Mouse (Mus musculus): ENCODE data around the gene Rwdd3. TPM values are rescaled to one million over a fixed set of nuclear protein-coding genes. Genes with fewer than 3 reads are reported as not detected.

Gene Rwdd3
- polyA plus RNA-seq, 1 experiment from 2014 or later, result 7.1 TPM

DNA sequence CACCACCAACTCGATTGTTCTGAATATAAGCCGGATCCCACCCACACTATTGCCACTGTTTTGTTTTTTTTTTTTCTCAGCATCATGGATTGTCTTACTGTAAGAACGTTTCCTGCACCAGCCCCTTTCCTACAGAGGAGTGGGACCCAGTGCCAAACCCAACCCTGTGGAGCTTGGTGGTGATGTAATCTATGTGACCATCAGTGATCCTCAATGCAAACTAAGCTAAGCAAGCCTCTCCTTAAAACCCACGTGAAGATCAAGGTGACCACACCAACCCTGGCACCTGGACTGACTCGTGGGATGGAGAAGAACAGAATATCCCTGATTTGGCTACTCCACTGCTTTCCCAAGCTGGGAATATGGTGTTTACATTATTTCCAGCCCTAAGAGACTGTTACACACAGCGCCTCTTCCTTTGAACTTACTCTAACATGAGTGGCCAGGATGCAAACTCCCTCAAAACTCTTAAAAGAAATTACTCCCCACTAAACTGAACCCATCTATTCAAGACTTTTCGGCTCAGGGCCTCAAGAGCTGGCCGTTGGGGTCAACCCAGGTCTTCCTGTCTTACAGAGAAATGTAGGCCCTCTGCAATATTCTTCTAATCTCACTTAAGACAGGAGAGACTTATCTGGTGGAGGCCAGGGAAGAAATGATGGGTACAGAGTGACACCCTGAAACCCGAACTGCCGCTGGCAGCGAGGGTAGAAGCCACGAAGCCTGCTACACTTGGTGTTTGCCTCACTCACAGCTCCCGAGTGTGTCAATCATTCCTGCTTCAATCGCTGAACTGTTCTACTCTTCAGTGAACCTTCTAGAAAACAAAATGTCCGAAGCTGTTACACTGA lies 2.2 kb downstream of the Rwdd3 start:
- Histone ChIP-seq H3K4me1 (replicated peaks; ENCODE audit: control insufficient read depth, insufficient read depth) (0 out of 2 replicates have a peak, but pooled peaks cover 3% of the 10 kb centered on the region), H3K36me3 (ENCODE audit: control insufficient read depth, insufficient read depth, low read length) (no peaks in the 10 kb centered on the region), H3K9ac (ENCODE audit: low read length) (no peak overlapping the region), H3K27me3 (ENCODE audit: control insufficient read depth, insufficient read depth, low read length) (no peaks in the 10 kb centered on the region), H3K4me2 (replicated peaks; ENCODE audit: low read depth) (no peak overlapping the region), H3K9me3 (ENCODE audit: control insufficient read depth, low read length) (no peaks in the 10 kb centered on the region), H3K4me3 (ENCODE audit: low read depth, low read length) (no peak overlapping the region), H3K27ac (replicated peaks) (no peak overlapping the region)
- no peak for DNase-seq (ENCODE audit: low spot score)
- no peak for TF ChIP-seq CTCF (IDR thresholded peaks at IDR 0.05; ENCODE audit: low read depth)
- no peak for TF ChIP-seq EP300 (optimal IDR thresholded peaks at IDR 0.05)
- 70% methylated on average over 15 of the region's 15 CpGs for WGBS
- ATAC-seq (ENCODE audit: low FRiP score, low TSS enrichment), result no peak

DNA sequence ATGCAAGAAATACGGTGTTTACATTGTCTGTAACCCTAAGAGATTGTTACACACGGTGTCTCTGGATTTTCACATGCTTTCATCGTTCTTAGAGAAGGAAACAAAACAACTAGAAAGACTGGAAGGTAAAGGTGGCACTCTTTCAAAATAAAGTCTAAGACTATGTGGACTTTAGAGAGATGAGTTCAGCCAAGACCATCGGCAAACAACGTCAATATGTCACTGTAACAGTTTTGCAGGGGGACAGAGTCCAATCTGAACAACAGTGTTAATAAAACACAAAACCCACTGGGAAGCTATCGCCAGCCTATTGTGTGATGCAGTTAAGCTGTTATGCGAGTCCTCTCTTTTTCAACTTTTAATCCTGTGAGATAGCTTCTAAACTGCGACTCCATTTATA lies 2.9 kb downstream of the Rwdd3 start:
- H3K27me3 ChIP-seq (ENCODE audit: control insufficient read depth, insufficient read depth, low read length), result no peaks in the 10 kb centered on the region
- no peak overlapping the region for H3K4me3 ChIP-seq (ENCODE audit: low read depth, low read length)
- H3K4me1 ChIP-seq (replicated peaks; ENCODE audit: control insufficient read depth, insufficient read depth), result 0 out of 2 replicates have a peak, but pooled peaks cover 3% of the 10 kb centered on the region
- WGBS, result 72% methylated on average over 8 of the region's 8 CpGs
- no peak for ATAC-seq (ENCODE audit: low FRiP score, low TSS enrichment)
- H3K27ac ChIP-seq (replicated peaks), result no peak overlapping the region
- TF ChIP-seq EP300 (optimal IDR thresholded peaks at IDR 0.05), result no peak
- TF ChIP-seq CTCF (IDR thresholded peaks at IDR 0.05; ENCODE audit: low read depth), result no peak
- DNase-seq (ENCODE audit: low spot score), result no peak
- no peak overlapping the region for H3K4me2 ChIP-seq (replicated peaks; ENCODE audit: low read depth)
- H3K36me3 ChIP-seq (ENCODE audit: control insufficient read depth, insufficient read depth, low read length), result no peaks in the 10 kb centered on the region
- no peak overlapping the region for H3K9ac ChIP-seq (ENCODE audit: low read length)
- no peaks in the 10 kb centered on the region for H3K9me3 ChIP-seq (ENCODE audit: control insufficient read depth, low read length)

DNA sequence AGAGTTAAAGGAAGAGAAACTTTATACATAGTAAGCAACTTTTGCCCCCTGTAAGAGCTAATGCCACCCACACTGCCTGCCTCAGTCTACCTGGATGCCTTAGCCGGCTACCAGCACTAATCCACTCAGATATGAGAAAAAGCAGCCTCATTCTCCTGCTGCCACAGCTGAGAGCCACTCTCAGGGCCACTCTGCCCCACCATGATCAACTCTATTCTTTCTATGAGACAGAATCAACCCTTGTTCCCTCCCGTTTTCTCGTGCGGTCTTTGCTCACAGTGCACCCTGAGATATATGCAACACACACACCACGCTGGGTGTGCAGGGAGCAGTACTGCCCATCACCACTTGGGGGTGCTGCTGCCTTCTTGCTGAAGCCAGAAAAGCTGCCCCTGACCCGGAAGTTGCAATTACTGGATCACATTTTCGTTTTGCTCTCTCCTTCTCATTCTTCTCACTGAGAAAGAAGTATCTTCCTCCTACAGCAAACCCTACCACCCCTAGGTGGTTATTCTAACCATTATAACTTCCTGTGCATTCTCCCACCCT lies 8.2 kb downstream of the Rwdd3 start:
- Histone ChIP-seq H3K9ac (ENCODE audit: low read length) (no peak overlapping the region), H3K9me3 (ENCODE audit: control insufficient read depth, low read length) (no peaks in the 10 kb centered on the region), H3K27me3 (ENCODE audit: control insufficient read depth, insufficient read depth, low read length) (no peaks in the 10 kb centered on the region), H3K4me1 (replicated peaks; ENCODE audit: control insufficient read depth, insufficient read depth) (no peaks in the 10 kb centered on the region), H3K36me3 (ENCODE audit: control insufficient read depth, insufficient read depth, low read length) (no peaks in the 10 kb centered on the region), H3K4me3 (ENCODE audit: low read depth, low read length) (no peak overlapping the region), H3K27ac (replicated peaks) (no peak overlapping the region), H3K4me2 (replicated peaks; ENCODE audit: low read depth) (no peak overlapping the region)
- 0 out of 2 replicates have a peak, but pooled peaks have one; percentile 21 for ATAC-seq (ENCODE audit: low FRiP score, low TSS enrichment)
- WGBS, result 53% methylated on average over 7 of the region's 7 CpGs
- TF ChIP-seq EP300 (optimal IDR thresholded peaks at IDR 0.05), result no peak
- peak; percentile 88 for TF ChIP-seq CTCF (IDR thresholded peaks at IDR 0.05; ENCODE audit: low read depth)
- DNase-seq (ENCODE audit: low spot score), result peak; percentile 86

DNA sequence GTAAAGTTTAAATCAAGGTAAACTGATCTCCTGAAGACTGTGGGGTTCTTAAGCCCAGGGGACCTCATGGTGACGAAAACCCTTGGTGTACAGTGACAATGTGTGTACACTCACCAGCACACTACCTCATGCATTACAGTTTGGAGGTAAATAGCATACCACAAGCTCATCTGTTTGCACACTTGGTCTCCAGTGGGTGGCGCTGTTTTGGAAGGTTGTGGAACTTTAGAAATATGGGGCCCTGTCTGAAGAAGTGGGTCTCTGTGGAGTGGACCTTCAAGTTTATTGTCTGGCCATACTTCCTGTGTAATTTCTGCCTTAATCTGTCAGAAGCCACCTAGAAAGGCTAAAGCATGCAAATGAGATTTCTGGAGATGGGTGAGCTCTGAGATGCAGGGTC lies 9.8 kb downstream of the Rwdd3 start:
- Histone ChIP-seq H3K4me2 (replicated peaks; ENCODE audit: low read depth) (no peak overlapping the region), H3K36me3 (ENCODE audit: control insufficient read depth, insufficient read depth, low read length) (no peaks in the 10 kb centered on the region), H3K4me3 (ENCODE audit: low read depth, low read length) (no peak overlapping the region), H3K27me3 (ENCODE audit: control insufficient read depth, insufficient read depth, low read length) (no peaks in the 10 kb centered on the region), H3K9me3 (ENCODE audit: control insufficient read depth, low read length) (no peaks in the 10 kb centered on the region), H3K27ac (replicated peaks) (no peak overlapping the region), H3K9ac (ENCODE audit: low read length) (no peak overlapping the region), H3K4me1 (replicated peaks; ENCODE audit: control insufficient read depth, insufficient read depth) (no peaks in the 10 kb centered on the region)
- ATAC-seq (ENCODE audit: low FRiP score, low TSS enrichment) (no peak), DNase-seq (ENCODE audit: low spot score) (peak; percentile 45)
- TF ChIP-seq CTCF (IDR thresholded peaks at IDR 0.05; ENCODE audit: low read depth), result peak; percentile 63
- no peak for TF ChIP-seq EP300 (optimal IDR thresholded peaks at IDR 0.05)
- WGBS, result 51% methylated on average over 2 of the region's 2 CpGs

DNA sequence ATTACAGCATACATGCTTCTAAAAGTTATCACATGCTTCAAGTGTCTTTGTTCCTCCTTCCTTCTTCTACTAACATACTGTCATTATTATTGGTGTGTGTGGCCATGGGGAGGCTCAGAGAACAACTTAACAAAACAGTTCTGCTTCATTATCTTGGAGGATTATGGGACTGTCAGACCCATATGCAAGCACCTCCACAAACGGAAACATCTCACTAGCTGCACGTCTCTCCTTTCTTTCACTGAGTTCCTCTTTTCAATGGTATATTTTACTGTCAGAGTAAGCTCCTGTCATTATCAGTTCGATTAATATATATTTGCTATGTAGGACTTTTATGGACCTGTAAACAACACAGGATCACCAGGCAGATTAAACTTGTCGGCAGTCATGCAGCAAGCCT lies 11.1 kb downstream of the Rwdd3 start:
- H3K4me2 ChIP-seq (replicated peaks; ENCODE audit: low read depth), result no peak overlapping the region
- no peak for ATAC-seq (ENCODE audit: low FRiP score, low TSS enrichment)
- H3K36me3 ChIP-seq (ENCODE audit: control insufficient read depth, insufficient read depth, low read length), result no peaks in the 10 kb centered on the region
- no peak overlapping the region for H3K4me3 ChIP-seq (ENCODE audit: low read depth, low read length)
- 28% methylated on average over 4 of the region's 4 CpGs for WGBS
- no peak overlapping the region for H3K27ac ChIP-seq (replicated peaks)
- DNase-seq (ENCODE audit: low spot score), result no peak
- H3K9me3 ChIP-seq (ENCODE audit: control insufficient read depth, low read length), result no peaks in the 10 kb centered on the region
- H3K4me1 ChIP-seq (replicated peaks; ENCODE audit: control insufficient read depth, insufficient read depth), result no peaks in the 10 kb centered on the region
- no peak for TF ChIP-seq EP300 (optimal IDR thresholded peaks at IDR 0.05)
- TF ChIP-seq CTCF (IDR thresholded peaks at IDR 0.05; ENCODE audit: low read depth), result no peak
- no peak overlapping the region for H3K9ac ChIP-seq (ENCODE audit: low read length)
- no peaks in the 10 kb centered on the region for H3K27me3 ChIP-seq (ENCODE audit: control insufficient read depth, insufficient read depth, low read length)

DNA sequence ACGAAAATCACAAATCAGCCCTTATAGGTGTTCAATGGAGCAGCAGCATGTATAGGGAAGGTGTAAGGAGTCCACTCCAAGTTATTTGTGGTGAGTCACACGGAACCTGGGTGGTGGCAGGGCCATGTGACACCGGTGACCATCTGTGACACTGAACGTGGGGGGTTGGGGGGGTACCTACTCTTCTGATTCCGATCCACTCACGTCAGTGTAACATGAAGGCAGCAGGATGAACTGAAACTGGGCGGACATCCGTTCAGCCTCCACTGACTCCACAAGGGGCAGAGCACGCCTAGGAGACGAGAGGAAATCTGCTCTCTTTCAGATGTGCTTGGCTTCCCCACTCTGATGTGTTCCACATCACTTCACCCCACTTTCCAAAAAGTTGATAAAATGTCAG lies 11.9 kb downstream of the Rwdd3 start:
- no peak overlapping the region for H3K4me3 ChIP-seq (ENCODE audit: low read depth, low read length)
- H3K9me3 ChIP-seq (ENCODE audit: control insufficient read depth, low read length), result no peaks in the 10 kb centered on the region
- H3K27me3 ChIP-seq (ENCODE audit: control insufficient read depth, insufficient read depth, low read length), result no peaks in the 10 kb centered on the region
- no peaks in the 10 kb centered on the region for H3K4me1 ChIP-seq (replicated peaks; ENCODE audit: control insufficient read depth, insufficient read depth)
- no peak overlapping the region for H3K4me2 ChIP-seq (replicated peaks; ENCODE audit: low read depth)
- WGBS, result 75% methylated on average over 10 of the region's 10 CpGs
- no peaks in the 10 kb centered on the region for H3K36me3 ChIP-seq (ENCODE audit: control insufficient read depth, insufficient read depth, low read length)
- DNase-seq (ENCODE audit: low spot score), result no peak
- no peak for ATAC-seq (ENCODE audit: low FRiP score, low TSS enrichment)
- no peak overlapping the region for H3K27ac ChIP-seq (replicated peaks)
- H3K9ac ChIP-seq (ENCODE audit: low read length), result no peak overlapping the region
- TF ChIP-seq CTCF (IDR thresholded peaks at IDR 0.05; ENCODE audit: low read depth) (no peak), EP300 (optimal IDR thresholded peaks at IDR 0.05) (no peak)
